Mouse (Mus musculus) heart, embryonic 15.5 days (tissue): ENCODE results near the gene Srgn. TPM values are rescaled to one million over a fixed set of nuclear protein-coding genes. Genes with fewer than 3 reads are reported as not detected.
A peak's percentile ranks its signal among the peaks of the same experiment; 100 is the strongest.

ENCODE experiments used
- ATAC-seq: fragments of 200-750 bp; cut with Nextera tagmentation; replicated peaks from 2 replicates; pipeline ENCODE4 v1.8.0; 2017; ENCODE audit warnings: low read depth, moderate TSS enrichment; ENCODE audit not compliant: insufficient number of reproducible peaks, insufficient read depth, low FRiP score
- H3K27ac ChIP-seq: fragments of 300-500 bp; sonication (generic); 2 replicates; pipeline ENCODE4 v1.5.1; 2015; ENCODE audit warnings: mild to moderate bottlenecking, inconsistent platforms
- H3K27me3 ChIP-seq: fragments of 300-500 bp; sonication (generic); 2 replicates; pipeline ENCODE4 v1.6.1; 2015; ENCODE audit warnings: inconsistent platforms
- H3K36me3 ChIP-seq: fragments of 300-500 bp; sonication (generic); 2 replicates; pipeline ENCODE4 v1.6.1; 2015; ENCODE audit warnings: mild to moderate bottlenecking, inconsistent platforms
- H3K4me1 ChIP-seq: fragments of 300-500 bp; sonication (generic); replicated peaks from 2 replicates; pipeline ENCODE4 v1.6.1; 2015; ENCODE audit warnings: inconsistent platforms
- H3K4me2 ChIP-seq: fragments of 300-500 bp; sonication (generic); 2 replicates; pipeline ENCODE4 v1.6.1; 2015; ENCODE audit warnings: inconsistent platforms, mild to moderate bottlenecking, moderate library complexity
- H3K4me3 ChIP-seq: fragments of 300-500 bp; sonication (generic); 2 replicates; pipeline ENCODE4 v1.5.1; 2015; ENCODE audit warnings: mild to moderate bottlenecking, inconsistent platforms
- H3K9ac ChIP-seq: fragments of 300-500 bp; sonication (generic); 2 replicates; pipeline ENCODE4 v1.6.1; 2015; ENCODE audit warnings: mild to moderate bottlenecking, inconsistent platforms
- H3K9me3 ChIP-seq: fragments of 300-500 bp; sonication (generic); replicated peaks from 2 replicates; pipeline ENCODE4 v1.6.1; 2016; ENCODE audit warnings: inconsistent platforms
- WGBS: fragments of 180-500 bp; shearing (Covaris S2); methylation state at CpG from one replicate; pipeline ENCODE4 v1.1.7; 2015; ENCODE audit warnings: mixed read lengths; 5-methylcytosine and 5-hydroxymethylcytosine counted together
- polyA plus RNA-seq: library from polyadenylated mRNA; unstranded; fragments of >200 nt; fragmentation: Nextera tagmentation; extraction: Ambion mirVana; gene quantifications from 2 replicates; pipeline ENCODE4 v1.2.1, GENCODE M21; 2015

The Srgn gene
- polyA plus RNA-seq, 1 experiment from 2014 or later = 11.7 TPM

GRCm38 (mm10) chr10:62545759-62546158 is 18.5 kb upstream of the Srgn start:
- H3K4me2 ChIP-seq = no peak overlapping the region
- ATAC-seq = no peak
- H3K9ac ChIP-seq = no peak overlapping the region
- H3K27ac ChIP-seq = no peak overlapping the region
- no peaks in the 10 kb centered on the region for H3K9me3 ChIP-seq
- H3K4me1 ChIP-seq = peaks cover 3% of the 10 kb centered on the region; the same call in 1 of the 2 replicates
- no peaks in the 10 kb centered on the region for H3K36me3 ChIP-seq
- no peaks in the 10 kb centered on the region for H3K27me3 ChIP-seq
- H3K4me3 ChIP-seq = no peak overlapping the region

GRCm38 (mm10) chr10:62544316-62544715 is 17.1 kb upstream of the Srgn start:
- WGBS = 66% methylated on average over 4 of the region's 4 CpGs
- Histone ChIP-seq H3K9ac (no peak overlapping the region), H3K4me1 (peaks cover 3% of the 10 kb centered on the region; the same call in 1 of the 2 replicates), H3K27ac (peak overlapping the region; percentile 34; the same call in 1 of the 2 replicates), H3K4me2 (no peak overlapping the region), H3K36me3 (no peaks in the 10 kb centered on the region), H3K27me3 (no peaks in the 10 kb centered on the region), H3K9me3 (no peaks in the 10 kb centered on the region), H3K4me3 (no peak overlapping the region)
- no peak for ATAC-seq

GRCm38 (mm10) chr10:62543399-62543808 is 16.2 kb upstream of the Srgn start:
- Histone ChIP-seq H3K27ac (peak overlapping the region; percentile 34; the same call in 1 of the 2 replicates), H3K4me1 (peaks cover 3% of the 10 kb centered on the region; the same call in 1 of the 2 replicates), H3K4me2 (no peak overlapping the region), H3K27me3 (no peaks in the 10 kb centered on the region), H3K9ac (no peak overlapping the region), H3K36me3 (no peaks in the 10 kb centered on the region), H3K4me3 (no peak overlapping the region), H3K9me3 (no peaks in the 10 kb centered on the region)
- WGBS = 72% methylated on average over 12 of the region's 12 CpGs
- no peak; the same call in 1 of the 2 replicates for ATAC-seq

- ATAC-seq = no peak
- Histone ChIP-seq H3K9ac (no peak overlapping the region), H3K9me3 (no peaks in the 10 kb centered on the region), H3K27me3 (no peaks in the 10 kb centered on the region), H3K27ac (peak overlapping the region; percentile 34; the same call in 1 of the 2 replicates), H3K4me1 (peaks cover 3% of the 10 kb centered on the region; the same call in 1 of the 2 replicates), H3K36me3 (no peaks in the 10 kb centered on the region), H3K4me3 (no peak overlapping the region), H3K4me2 (no peak overlapping the region)
- 84% methylated on average over 8 of the region's 8 CpGs for WGBS
These were observed 15.7 kb upstream of the Srgn start for GRCm38 (mm10) chr10:62542928-62543327.

- no peak overlapping the region for H3K27ac ChIP-seq
- no peak for ATAC-seq
- H3K9ac ChIP-seq = no peak overlapping the region
- H3K4me2 ChIP-seq = no peak overlapping the region
- H3K36me3 ChIP-seq = no peaks in the 10 kb centered on the region
- H3K4me1 ChIP-seq = peaks cover 3% of the 10 kb centered on the region; the same call in 1 of the 2 replicates
- no peak overlapping the region for H3K4me3 ChIP-seq
- no peaks in the 10 kb centered on the region for H3K27me3 ChIP-seq
- H3K9me3 ChIP-seq = no peaks in the 10 kb centered on the region
- 81% methylated on average over 12 of the region's 12 CpGs for WGBS
These were observed 15.3 kb upstream of the Srgn start for GRCm38 (mm10) chr10:62542507-62542906.

- no peaks in the 10 kb centered on the region for H3K9me3 ChIP-seq
- WGBS = 87% methylated on average over 12 of the region's 12 CpGs
These were observed 14.2 kb upstream of the Srgn start for GRCm38 (mm10) chr10:62541499-62541898.

GRCm38 (mm10) chr10:62540800-62541199 is 13.5 kb upstream of the Srgn start:
- Histone ChIP-seq H3K27ac (no peak overlapping the region), H3K9me3 (no peaks in the 10 kb centered on the region), H3K4me2 (no peak overlapping the region), H3K9ac (no peak overlapping the region), H3K4me1 (peaks cover 3% of the 10 kb centered on the region; the same call in 1 of the 2 replicates), H3K36me3 (no peaks in the 10 kb centered on the region), H3K4me3 (no peak overlapping the region), H3K27me3 (no peaks in the 10 kb centered on the region)
- ATAC-seq = no peak
- 41% methylated on average over 3 of the region's 3 CpGs for WGBS

More at GRCm38 (mm10) chr10:62541499-62541898, 14.2 kb upstream of the Srgn start:
- no peaks in the 10 kb centered on the region for H3K27me3 ChIP-seq
- H3K27ac ChIP-seq = no peak overlapping the region
- H3K4me2 ChIP-seq = no peak overlapping the region
- no peak for ATAC-seq
- peaks cover 3% of the 10 kb centered on the region; the same call in 1 of the 2 replicates for H3K4me1 ChIP-seq
- no peak overlapping the region for H3K9ac ChIP-seq
- H3K4me3 ChIP-seq = no peak overlapping the region
- no peaks in the 10 kb centered on the region for H3K36me3 ChIP-seq

- 80% methylated on average over 7 of the region's 7 CpGs for WGBS
- no peak for ATAC-seq
These were observed 7.3 kb upstream of the Srgn start for GRCm38 (mm10) chr10:62534509-62534908.

GRCm38 (mm10) chr10:62532832-62533231 is 5.6 kb upstream of the Srgn start:
- H3K4me2 ChIP-seq = no peak overlapping the region
- WGBS = 41% methylated on average over 2 of the region's 2 CpGs
- no peak overlapping the region for H3K9ac ChIP-seq
- H3K27me3 ChIP-seq = no peaks in the 10 kb centered on the region
- no peaks in the 10 kb centered on the region for H3K9me3 ChIP-seq
- H3K36me3 ChIP-seq = no peaks in the 10 kb centered on the region
- no peak for ATAC-seq
- no peak overlapping the region for H3K27ac ChIP-seq
- H3K4me3 ChIP-seq = no peak overlapping the region
- H3K4me1 ChIP-seq = no peaks in the 10 kb centered on the region

More at GRCm38 (mm10) chr10:62534509-62534908, 7.3 kb upstream of the Srgn start:
- no peaks in the 10 kb centered on the region for H3K27me3 ChIP-seq
- no peak overlapping the region for H3K4me2 ChIP-seq
- H3K4me1 ChIP-seq = no peaks in the 10 kb centered on the region
- no peak overlapping the region for H3K27ac ChIP-seq
- H3K9me3 ChIP-seq = no peaks in the 10 kb centered on the region
- no peak overlapping the region for H3K4me3 ChIP-seq
- no peak overlapping the region for H3K9ac ChIP-seq
- no peaks in the 10 kb centered on the region for H3K36me3 ChIP-seq

GRCm38 (mm10) chr10:62530183-62530582 is 2.9 kb upstream of the Srgn start:
- ATAC-seq = no peak

GRCm38 (mm10) chr10:62522346-62522950 is 4.8 kb downstream of the Srgn start:
- Histone ChIP-seq H3K27ac (no peak overlapping the region), H3K36me3 (no peaks in the 10 kb centered on the region), H3K4me2 (no peak overlapping the region), H3K9me3 (no peaks in the 10 kb centered on the region), H3K9ac (no peak overlapping the region), H3K4me1 (no peaks in the 10 kb centered on the region), H3K27me3 (no peaks in the 10 kb centered on the region), H3K4me3 (no peak overlapping the region)
- 74% methylated on average over 7 of the region's 7 CpGs for WGBS
- ATAC-seq = no peak

More at GRCm38 (mm10) chr10:62530183-62530582, 2.9 kb upstream of the Srgn start:
- H3K4me2 ChIP-seq = no peak overlapping the region
- H3K9me3 ChIP-seq = no peaks in the 10 kb centered on the region
- no peak overlapping the region for H3K4me3 ChIP-seq
- H3K4me1 ChIP-seq = no peaks in the 10 kb centered on the region
- H3K36me3 ChIP-seq = no peaks in the 10 kb centered on the region
- H3K27me3 ChIP-seq = no peaks in the 10 kb centered on the region
- no peak overlapping the region for H3K9ac ChIP-seq
- H3K27ac ChIP-seq = no peak overlapping the region
- WGBS = 53% methylated on average over 9 of the region's 9 CpGs

- H3K4me2 ChIP-seq = no peak overlapping the region
- 35% methylated on average over 4 of the region's 4 CpGs for WGBS
- ATAC-seq = no peak
- no peak overlapping the region for H3K27ac ChIP-seq
- no peak overlapping the region for H3K9ac ChIP-seq
- H3K27me3 ChIP-seq = no peaks in the 10 kb centered on the region
- no peaks in the 10 kb centered on the region for H3K4me1 ChIP-seq
- H3K36me3 ChIP-seq = no peaks in the 10 kb centered on the region
- H3K4me3 ChIP-seq = no peak overlapping the region
- H3K9me3 ChIP-seq = no peaks in the 10 kb centered on the region
These were observed 5.5 kb downstream of the Srgn start for GRCm38 (mm10) chr10:62521763-62522162.
